Mouse (Mus musculus): Measurements from ENCODE around the gene Vmac.
A peak's percentile ranks its signal among the peaks of the same experiment; 100 is the strongest.

The Vmac gene

DNA sequence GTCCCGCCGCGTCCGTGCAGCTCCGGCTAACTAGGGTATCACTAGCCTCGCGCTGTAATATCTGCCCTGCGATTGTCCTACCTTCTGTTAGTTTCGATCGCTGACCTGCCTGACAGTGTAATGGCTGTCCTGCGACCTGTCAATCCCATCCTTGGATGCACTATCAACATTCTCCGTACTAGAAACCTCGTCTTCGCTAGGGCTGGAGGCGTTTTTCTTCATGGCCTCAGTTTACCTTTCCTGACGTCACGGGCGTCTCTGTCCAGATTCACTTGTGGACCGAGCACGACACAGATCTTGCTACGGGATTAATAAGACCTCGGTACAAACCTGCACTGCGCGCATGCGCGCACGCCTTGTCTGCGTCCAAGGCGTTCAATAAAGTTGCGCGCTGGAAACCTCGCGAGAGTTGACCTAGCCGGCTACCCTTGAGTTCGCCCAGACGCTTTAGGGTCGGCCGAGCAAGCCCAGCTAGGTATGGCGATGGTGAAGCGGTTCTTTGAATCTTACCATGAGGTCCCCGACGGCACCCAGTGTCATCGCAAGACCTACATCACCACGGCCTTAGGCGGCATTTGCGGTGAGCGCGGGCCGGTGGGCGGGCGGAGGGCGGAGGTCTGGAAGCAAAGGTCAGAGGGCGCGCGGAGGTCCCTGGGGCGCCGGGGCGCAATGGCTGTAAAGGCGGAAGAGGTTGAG, at the start of gene Vmac, which contains the start of gene Ndufa11:
Vmac (minus strand) TSS at position 660 of the 696 bp plus-strand sequence.
Ndufa11 (plus strand) TSS at position 405 of the 696 bp plus-strand sequence.
- DNase-seq, result peak; percentile 96

DNA sequence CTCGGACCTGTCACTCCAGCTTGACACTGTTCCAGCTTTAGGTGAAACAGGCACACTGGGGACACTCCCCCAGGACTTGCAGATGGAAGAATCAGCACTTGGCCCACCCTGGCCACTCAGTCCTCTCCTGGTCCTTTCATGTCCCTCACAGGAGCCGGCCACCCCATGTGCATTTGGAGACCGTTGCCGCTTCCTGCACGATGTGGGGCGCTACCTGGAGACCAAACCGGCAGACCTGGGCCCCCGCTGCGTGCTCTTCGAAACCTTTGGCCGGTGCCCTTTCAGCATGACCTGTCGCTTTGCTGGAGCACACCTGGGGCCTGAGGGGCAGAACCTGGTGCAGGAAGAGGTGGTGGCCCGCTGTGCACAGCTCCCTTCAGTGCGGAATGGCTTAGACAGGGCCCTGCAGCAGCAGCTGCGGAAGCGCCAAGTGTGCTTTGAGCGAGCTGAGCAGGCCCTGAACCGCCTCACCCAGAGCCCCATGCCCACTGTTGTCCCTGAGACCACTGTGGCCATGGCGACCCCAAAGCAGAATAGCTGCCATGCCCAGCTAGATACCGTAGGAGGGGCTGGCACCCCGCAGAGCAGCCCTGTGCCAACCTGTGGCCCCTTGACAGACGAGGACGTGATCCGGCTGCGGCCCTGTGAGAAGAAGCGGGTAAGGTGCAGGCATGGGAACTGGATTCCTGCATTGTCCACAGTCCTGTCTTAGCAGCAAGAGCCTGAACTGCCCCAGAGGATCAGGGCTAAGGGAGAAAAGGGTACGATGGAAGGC, 49.0 kb upstream of the Vmac start:
- DNase-seq, result no peak

DNA sequence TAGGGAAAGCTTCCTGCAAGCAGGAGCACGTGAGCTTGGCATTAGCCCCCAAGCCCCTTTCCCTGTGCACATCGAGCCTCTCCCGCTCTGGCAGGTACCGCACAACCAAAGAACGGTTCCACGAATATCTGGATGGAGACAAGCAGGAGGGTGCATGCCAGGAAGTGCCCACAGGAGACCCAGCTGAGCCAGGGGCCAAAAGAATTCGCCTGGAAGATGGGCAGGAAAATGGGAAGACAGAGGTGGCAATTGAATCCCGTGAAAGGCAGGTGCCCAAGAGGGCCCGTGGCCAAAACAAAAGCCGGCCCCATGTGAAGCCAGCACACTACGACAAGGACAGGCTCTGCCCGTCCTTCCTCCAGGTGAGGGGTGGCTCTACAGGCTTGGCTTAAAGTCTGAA, 47.6 kb upstream of the Vmac start:
- DNase-seq, result no peak

GRCm38 (mm10) chr17:56764474-56765354, 46.9 kb upstream of the Vmac start, which contains the start of gene Dus3l:
Gene Dus3l, plus strand, starts transcription at chr17:56764757.
- DNase-seq, result peak; percentile 81 to 92

- no peak for DNase-seq
These were observed 46.0 kb upstream of the Vmac start for GRCm38 (mm10) chr17:56763741-56764250.

DNA sequence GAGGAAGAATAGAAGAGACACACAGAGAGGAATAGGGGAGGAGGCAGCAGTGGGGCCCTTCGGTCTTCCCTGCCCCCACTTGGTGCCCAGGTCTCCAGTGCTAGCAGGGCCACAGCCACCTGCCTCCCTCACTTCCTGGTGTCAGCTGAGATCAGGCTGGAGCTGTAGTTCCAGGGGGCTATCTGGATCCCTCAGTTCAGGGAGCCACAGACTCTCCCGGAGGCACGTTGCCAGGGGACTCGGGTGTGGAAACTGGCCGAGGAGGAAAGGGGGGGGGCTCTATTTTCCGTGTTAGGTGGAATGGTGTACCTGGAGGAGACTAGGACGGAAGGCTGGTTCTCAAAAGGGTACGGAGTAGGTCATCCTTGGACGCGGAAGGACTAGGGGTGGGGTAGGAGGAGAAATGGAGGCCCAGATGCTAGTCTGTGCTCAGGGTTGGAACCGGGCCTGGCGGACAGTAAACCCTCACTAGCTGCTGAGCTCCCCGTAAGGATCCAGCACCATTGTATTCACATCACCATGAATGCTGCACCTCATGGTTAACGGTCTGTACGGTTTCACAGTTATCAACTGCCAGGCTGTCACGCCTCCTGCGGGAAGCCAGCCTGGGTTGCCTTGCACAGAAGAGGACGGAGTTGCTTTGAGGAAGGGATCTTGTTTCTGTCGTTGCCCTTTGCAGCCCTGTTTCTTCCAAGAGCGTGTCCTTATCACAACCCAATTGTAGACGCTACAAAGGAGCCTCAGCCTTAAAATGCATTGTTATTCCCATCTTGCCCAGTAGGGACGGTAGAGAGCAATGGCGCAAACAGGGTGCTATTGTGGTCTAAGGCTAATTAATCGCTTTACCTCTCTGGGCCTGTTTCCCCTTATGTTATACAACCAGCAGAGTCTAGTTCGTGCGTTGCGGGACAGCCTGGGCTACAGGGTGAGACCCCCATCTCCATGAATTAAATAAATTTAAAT, 45.2 kb upstream of the Vmac start:
- DNase-seq, result peak; percentile 59 to 78

- peak; percentile 86 to 89 for DNase-seq
These were observed 44.2 kb upstream of the Vmac start for GRCm38 (mm10) chr17:56761991-56762410.

DNA sequence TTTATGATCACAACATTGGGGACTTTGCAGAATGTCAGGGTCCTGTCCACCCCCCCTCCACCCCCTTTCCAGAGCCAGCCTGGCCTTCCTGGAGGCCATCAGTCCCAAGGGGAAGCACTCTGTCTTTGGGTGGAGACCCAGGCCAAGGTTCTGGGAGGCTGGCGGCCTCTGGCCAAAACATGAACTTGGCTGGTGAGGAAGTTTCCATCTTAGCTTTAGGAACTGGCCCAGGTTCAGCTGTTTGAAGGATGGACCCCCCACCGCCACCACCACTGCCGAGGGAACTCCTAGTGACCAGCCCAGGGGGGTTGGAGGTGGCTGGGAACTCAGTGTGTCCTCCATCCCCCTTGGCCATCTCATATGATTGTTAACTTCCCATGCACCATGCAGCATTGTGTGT, 43.3 kb upstream of the Vmac start:
- no peak for DNase-seq

GRCm38 (mm10) chr17:56759261-56759660, 41.4 kb upstream of the Vmac start:
- no peak for DNase-seq

GRCm38 (mm10) chr17:56758132-56758531, 40.3 kb upstream of the Vmac start:
- DNase-seq, result peak; percentile 53 to 69

DNA sequence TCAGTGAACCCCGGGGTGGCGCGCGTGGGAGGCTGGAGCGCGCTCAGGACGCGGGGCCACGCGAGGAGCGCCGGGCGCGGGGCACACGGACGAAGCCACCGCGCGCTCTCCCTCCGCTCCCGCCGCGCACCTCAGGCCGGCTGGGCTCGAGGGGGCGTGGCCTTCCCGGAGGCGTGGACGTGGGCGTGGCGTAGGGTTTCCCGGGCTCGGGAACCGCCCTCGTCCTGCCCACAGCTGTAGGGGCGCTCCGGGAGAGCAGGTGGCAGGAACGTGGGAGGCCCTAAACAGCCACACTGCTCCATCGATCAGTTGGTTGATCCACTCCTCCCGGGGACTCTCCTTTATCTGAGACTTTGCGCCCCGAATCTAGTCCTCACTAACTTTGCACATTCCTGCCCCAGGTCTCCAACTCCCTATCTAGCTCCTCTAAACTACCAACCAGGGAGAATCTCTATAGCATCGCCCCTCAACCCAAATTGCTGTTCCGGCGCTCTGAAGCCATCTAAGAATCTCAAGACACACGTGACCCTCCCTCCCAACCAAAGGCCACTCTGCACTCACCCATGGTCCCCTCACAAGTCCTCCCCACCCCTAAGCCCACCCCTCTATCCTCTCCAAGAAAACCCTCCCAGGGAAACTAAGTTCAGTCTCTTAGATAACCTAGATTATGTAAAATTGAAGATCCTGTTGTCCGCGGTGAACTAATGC, 39.7 kb upstream of the Vmac start, which contains the start of gene Nrtn:
Nrtn (minus strand) TSS at position 115 of the 708 bp plus-strand sequence.
- DNase-seq, result peak; percentile 30 to 44

DNA sequence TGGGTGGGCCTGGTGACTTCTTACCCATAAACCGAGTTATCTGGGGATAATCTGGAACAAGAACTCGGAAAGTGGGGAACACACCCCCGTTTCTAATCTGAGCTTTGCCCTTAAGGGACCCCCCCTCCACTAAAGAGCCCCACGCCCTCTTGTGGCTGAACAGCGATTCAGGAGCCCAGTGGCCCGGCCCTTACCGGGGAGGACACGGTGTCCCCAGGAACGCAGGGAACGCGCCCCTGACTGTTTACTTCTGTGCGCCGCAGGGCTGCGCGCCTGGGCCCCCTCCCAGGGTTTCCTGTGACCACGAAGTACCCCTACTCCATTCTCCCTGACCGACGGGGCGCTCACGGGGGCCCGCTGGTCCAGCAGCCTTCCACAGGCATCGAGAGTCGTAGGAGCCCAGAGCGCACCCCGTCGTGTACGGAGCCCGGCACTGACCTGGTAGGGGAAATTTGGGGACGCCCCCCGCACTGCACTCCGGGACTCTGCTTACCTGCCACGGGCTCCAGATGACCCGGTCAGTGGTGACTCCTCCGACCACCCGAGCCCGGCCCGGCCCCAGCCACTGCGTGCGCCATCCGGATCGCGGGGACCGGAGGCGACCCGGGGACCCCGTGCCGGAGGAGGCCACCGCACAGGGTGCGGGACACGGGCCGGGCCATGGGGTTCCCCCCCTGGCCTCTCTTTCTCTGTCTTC, 39.0 kb upstream of the Vmac start:
- no peak for DNase-seq

DNA sequence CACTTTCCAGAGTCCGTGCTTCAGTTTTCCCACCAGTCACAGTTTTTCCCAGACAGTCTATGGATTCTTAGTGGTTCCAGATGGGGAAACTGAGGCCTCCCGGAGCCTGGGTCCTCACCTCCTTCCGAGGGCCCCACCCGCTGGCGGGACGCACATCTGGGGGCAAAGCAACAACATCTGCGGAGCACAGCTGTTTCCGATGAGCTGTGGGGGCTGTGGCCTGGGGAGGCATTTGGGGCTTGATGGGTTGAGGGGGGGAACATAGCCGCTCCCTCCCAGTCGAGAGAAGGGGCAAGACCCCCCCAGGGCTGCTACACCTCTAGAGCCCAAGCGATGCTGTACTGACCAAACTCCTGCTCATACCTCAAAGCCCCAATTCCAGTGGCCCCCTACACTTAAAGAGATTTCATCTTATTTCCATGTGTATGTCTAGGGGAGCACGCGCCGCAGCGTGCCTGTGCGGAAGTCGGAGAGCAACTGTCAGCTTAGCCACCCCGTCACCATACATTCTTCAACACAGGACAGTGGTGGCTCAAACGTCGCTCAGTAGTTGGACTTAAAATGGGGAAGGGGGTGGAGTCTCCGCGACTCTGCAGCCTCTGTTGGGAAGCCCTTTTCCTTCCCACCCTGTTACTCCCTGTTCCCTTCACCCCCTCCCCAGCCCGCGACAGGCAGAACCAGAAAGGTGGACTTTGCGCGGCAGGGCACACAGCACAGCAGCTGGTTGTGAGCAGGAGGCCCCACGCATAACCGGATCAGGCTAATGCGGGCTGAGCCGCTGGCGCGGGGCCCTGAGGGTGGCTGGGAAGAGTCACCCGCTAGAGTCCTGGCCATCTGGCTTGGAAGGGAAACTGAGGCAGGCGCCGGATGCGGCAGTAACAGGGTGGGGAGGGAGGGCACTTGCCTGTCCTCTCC, 36.7 kb upstream of the Vmac start:
- no peak for DNase-seq

DNA sequence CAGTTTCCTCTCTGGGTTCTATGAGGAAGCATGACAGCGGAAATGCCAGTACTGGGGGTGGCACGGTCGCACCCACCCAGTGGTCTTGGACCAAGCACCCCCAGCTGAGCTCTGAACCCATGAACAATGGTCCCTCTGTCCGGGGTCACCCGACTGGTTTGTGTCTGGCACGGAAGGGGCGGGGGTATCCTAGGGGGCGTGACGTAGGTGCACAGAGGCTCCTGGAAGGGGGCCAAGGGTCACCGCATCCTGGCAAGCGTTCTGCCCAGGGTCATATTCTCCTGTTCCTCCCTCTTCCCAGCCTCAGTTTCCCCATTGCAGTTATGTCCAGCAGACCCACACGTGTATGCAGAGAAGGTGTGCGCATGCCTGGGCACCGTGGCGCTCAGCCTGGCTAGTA, 35.6 kb upstream of the Vmac start:
- no peak for DNase-seq

- no peak for DNase-seq
These were observed 33.7 kb upstream of the Vmac start for GRCm38 (mm10) chr17:56751404-56752072.

GRCm38 (mm10) chr17:56744173-56744572, 26.4 kb upstream of the Vmac start:
- no peak for DNase-seq

DNA sequence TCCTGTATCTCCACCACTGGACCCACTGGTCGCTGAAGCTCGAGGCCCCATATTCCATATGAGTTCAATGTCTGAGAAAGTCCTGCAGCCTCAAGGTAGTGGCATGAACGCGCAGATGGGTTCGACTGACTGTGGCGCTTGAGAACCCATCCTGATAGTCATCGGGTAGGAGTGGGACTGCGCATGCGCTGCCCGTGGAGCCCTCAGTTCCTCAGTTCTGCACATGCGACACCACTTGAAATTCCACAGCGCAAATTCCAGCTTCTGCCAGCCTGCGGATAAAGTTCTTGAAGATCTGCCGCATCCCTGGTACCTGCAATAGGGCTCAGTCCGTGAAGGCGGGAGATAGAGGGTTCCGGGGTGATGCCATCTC, 23.0 kb upstream of the Vmac start:
- DNase-seq, result no peak

- DNase-seq, result no peak
These were observed 22.4 kb upstream of the Vmac start for GRCm38 (mm10) chr17:56740118-56740787.

Data from cerebellum, postnatal 36 days (tissue).